Mouse (Mus musculus) adrenal gland, postnatal 25 days (tissue): Measurements from ENCODE around the gene Xylb. TPM values are rescaled to one million over a fixed set of nuclear protein-coding genes. Genes with fewer than 3 reads are reported as not detected.

Source experiments
- DNase-seq: peaks from one replicate; pipeline ENCODE4 v3.0.0; 2021; ENCODE audit warnings: mixed read lengths
- long read RNA-seq: library from polyadenylated mRNA; stranded (forward); transcript quantifications from one replicate; pipeline ENCODE4 v2.0.0, GENCODE M21; 2021
- total RNA-seq: library from RNA; stranded (reverse); gene quantifications from 2 replicates; pipeline ENCODE4 v1.2.3, GENCODE M21; 2021

The Xylb gene
- 1.3 and 2.6 TPM in 2 replicates for total RNA-seq
- long read RNA-seq, partial matches to known transcripts = 5 of 6 reads
- long read RNA-seq, other reads (novel, unspliced or antisense) = 0 of 6 reads

GRCm38 (mm10) chr9:119357331-119358057 is at the start of gene Xylb:
TSS of gene Xylb (plus strand) at chr9:119357381.
- DNase-seq = peak; percentile 96

DNA sequence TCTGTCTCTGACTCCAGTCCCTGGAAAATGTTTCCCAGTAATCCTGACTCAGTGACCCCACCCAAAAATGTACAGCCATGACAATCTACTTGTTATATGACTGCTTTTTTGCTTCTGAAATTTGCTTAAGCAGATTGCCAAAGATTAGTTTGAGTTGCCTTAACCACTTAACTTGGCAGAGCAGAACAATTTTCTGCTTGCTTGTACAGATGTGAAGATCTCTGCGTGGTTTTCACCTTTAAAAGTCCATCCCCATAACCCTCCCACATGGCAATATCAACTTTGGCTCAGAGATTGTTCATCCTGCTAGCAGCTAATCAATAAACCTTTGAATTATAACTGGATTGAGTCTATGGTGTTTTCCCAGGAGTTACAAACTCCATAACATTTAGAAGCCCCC is 48.1 kb upstream of the Xylb start:
- no peak for DNase-seq

GRCm38 (mm10) chr9:119313096-119313495 is 44.1 kb upstream of the Xylb start:
- no peak for DNase-seq

DNA sequence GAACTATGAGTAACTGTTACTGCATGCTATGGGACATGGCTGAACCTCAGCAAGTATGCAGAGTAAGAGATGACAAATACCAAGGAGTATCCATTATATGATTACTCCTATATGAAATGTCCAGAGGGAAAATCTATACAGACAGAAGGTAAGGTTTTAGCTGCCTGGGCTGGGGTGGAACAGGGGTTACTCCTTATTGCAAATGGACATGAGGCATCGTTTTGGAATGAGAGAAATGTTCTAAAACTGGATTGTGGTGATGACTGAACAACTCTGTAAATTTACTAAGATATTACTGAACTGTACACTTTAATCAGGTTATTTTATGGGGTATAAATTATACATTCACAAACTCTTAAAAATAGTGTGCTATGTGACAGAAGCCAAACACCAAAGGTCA is 38.3 kb upstream of the Xylb start:
- DNase-seq = no peak

GRCm38 (mm10) chr9:119320446-119320845 is 36.7 kb upstream of the Xylb start:
- no peak for DNase-seq

DNA sequence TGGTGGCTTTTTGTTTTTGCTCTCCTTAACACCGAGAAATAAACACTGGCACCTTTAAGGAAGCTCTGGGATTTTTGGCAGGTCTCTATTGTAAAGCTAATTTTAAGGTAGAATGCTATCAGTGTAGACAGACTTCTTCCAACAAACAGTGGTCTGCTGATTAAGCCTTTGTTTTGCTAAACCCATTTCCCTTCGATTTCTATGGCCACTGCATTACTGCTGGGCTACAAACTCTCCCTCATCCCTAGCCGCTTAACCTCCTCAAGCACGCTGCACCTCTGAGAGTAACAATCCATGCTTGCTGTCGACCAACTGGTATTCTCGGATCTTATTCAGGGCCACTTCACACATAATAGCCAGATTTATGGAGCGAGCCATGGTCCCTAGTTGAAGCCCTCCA is 36.2 kb upstream of the Xylb start:
- no peak for DNase-seq

DNA sequence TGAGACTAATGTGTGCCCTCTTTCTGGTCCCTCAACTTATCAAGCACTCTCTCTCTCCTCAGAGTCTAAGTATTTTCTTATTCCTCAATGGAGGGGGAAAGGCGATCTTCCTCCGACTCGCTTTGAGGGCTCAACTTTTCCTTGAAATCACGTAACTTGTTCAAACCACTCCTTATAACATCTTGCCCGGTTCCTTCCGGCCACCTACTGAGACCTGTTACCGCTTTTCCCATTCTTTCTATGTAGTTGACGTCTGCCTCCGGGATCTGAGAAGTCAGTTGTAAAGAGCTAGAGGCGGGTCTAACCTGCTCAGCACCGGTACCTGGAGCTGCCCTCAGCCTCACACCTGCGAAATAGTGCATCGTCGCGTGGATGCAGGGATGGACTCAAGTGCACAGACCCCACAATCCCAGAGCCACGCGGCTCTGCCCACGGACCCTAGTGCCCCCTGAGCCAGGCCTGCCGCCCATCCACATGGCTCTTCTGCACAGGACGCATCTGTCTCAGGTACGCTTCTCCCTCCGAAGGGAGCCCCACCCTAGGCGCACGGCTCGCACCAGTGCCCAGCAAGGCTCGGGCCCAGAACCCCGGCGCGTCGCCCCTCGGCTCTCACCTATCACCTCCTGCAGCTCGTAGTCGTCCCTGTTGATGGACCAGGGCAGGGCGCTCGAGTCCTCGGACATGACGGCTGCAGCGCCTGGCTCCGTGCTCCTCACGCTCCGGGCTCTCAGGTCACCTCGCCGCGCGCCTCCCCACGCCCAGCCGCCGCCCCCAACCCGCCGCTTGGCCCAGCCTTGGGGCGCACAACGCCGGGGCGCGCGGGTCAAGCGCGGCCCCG is 35.6 kb upstream of the Xylb start:
- no peak for DNase-seq

GRCm38 (mm10) chr9:119322289-119323259 is 34.6 kb upstream of the Xylb start, which contains the start of gene Oxsr1:
TSS of gene Oxsr1 (minus strand) at chr9:119322427.
- DNase-seq = peak; percentile 99

DNA sequence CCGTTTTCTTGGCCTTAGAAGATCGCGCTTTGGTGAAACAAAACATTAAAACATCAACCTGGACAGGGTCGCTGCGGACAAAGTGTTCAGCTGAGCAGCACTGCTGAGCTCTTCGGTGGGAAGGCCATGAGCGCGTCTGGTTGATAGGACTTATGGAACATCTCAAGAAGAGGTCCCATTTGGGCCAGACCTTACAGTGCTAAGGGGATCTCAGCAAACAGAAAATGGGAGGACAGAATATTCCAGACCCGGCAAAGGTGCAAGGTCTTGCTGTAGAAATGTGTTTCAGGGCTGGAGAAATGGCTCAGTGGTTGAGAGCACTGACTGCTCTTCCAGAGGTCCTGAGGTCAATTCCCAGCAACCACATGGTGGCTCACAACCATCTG is 33.9 kb upstream of the Xylb start:
- no peak for DNase-seq

DNA sequence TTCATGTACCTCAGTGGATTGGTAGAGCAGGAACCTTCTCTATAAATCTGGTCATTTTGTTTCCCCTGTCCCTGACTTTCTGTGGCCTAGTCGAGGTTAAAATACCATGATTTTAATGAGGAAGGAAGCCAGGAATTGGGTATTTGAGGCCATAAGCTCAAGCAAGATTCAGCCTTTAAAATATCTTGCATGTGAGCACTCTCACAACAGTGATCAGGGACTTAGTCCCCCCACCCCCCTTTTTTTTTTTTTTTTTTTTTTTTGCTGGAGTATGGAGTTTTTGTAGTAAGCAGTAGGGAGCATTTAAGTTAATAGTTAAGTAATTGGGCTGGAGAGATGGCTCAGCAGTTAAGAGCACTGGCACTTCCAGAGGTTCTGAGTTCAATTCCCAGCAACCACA is 33.1 kb upstream of the Xylb start:
- DNase-seq = no peak

DNA sequence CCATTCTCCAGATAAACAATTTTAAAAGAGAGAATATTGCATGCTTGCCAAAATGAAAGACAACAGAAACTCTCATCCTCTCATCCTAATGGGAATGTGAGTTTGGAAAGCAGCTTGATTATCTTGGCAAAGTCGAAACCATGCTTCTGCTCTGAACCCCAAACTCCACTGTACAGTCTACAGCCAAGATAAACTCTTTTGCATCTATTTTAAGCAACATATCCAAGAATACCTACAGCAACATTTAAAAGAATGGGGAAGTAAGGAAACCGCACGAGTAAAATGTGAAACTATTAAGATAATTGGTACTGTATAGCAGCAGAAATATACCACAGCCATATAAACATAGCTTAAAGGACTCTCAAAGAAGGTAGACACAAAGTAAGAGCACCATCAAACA is 28.7 kb upstream of the Xylb start:
- DNase-seq = no peak

DNA sequence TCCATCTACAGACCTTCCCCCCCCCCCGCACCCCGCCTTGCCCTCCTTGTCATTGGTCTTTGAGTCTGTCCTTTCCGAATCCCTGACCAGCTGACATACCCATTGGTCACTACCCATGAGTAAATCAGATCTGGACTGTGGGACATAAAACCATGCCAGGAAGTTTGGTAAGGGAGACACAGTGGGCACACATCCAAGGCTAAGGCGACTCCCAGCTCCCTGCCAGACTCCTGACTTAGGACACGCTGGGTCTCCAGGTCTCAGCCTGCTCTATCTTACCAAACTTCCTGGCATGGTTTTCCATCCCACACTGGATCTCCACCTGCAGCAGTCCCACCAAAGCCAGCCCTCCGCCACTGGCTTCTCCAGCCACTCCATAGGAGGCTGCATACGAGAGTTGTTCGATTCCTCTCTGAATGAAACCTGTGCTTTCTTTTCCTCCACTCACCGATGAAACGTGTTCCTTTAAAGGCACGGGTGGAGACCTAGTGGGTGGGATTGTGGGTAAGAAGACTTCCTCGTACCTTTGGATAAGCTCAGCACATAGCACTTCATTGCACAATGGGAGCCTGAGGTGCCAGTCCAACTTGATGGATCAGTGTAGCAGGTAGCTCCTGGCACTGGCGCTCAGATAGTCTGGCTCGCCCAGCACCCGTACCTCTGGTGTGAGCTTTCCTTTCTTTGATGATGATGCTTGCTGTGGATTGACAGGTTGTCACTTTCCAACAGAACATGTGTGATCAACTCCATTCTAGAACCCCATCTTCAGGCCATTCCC is 26.8 kb upstream of the Xylb start:
- peak; percentile 43 for DNase-seq

GRCm38 (mm10) chr9:119334324-119334723 is 22.9 kb upstream of the Xylb start:
- peak; percentile 29 for DNase-seq

GRCm38 (mm10) chr9:119334834-119335233 is 22.3 kb upstream of the Xylb start:
- DNase-seq = no peak

GRCm38 (mm10) chr9:119335571-119335970 is 21.6 kb upstream of the Xylb start:
- DNase-seq = no peak

GRCm38 (mm10) chr9:119337842-119338241 is 19.3 kb upstream of the Xylb start:
- no peak for DNase-seq

DNA sequence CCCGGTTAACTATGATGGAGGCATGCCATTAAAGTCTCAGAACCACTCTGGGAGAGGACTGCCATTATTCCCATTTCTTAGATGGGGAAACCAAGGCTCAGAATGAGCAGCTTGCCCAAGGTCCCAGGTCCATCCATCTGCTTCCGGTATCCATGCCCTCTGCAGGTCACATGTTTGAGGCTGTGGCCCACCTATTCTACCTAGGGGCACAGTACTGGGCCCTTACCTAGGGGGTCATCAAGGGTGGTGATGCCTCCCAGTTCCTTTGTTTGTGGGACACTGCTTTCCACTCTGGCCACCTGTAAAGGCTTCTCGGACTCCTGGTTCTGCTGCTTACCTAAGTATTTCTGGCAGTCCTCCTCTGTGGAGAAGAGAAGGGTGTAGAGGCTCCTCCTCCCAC is 18.8 kb upstream of the Xylb start:
- no peak for DNase-seq

DNA sequence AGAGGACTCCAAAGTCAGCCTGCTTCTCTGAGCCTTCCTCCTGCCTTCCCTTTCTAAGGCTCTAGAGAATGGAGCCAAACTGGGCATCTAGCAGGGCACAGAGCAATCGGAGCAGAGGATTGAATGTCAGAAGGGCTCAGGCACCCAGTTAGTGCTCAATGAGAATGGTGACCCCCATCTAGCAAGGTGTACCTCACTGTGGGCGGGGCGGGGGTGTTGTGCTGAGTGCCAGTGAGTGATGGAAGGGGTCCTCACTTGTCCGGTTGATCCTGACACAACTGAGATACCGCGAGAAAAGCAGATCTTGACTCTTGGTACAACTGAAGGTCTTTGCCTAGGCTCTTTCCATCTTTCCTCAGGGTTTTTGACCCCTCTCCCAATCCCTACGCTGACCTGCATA is 18.1 kb upstream of the Xylb start:
- DNase-seq = no peak

DNA sequence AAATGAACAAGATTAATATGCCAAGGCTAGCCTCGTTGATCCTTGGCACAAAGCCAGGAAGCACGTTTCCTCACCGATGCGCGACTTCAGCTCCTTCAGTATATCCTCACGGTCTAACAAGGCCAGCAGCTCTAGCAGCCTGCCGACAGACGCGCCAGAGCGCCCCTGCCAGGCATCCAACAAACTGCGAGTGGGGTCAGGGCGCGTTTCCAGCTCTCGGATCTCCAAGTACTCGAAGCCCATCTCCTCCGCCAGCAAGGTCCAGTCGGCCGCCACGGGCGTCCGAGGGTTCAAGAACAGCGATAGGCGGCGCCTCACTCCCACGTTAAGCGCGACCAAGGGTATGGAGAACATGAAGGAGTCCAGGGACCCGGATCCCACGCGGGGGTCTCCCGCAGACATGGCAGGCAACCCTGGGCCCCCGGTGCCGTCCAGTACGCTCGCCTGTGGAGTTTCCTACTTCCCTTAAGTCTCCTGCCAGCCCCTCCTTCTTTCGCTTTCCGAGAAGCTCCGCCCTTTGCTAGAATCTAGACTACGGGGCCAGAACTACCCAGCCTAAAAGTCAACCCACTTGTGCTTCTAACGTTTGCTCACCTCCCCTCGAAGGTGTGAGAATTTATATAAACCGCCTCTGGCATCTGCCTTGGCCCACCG is 17.5 kb upstream of the Xylb start, which contains the start of gene Acaa1a:
TSS of gene Acaa1a (plus strand) at position 119 of the 654 bp plus-strand sequence.
- peak; percentile 68 for DNase-seq

DNA sequence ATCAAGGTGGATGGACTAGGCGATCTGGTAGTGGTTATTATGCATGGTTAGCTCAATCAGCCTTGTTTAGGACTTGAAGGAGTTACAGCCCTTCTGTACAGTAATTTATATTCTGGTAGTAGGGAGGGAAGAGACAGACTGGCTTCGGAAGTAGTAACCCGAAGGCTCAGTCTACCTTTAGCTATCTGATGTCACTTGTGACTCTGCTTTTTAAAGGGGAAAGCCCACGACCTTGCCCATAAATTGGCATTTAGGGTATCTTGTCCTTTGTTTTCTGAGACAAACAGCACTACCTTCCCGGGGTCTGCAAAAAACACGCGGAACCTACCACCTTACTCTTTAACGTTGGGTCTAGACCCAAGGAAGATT is 17.0 kb upstream of the Xylb start:
- DNase-seq = no peak
